23 mouse cellular contexts compared by ENCODE assay signal in the genomic region with DNA sequence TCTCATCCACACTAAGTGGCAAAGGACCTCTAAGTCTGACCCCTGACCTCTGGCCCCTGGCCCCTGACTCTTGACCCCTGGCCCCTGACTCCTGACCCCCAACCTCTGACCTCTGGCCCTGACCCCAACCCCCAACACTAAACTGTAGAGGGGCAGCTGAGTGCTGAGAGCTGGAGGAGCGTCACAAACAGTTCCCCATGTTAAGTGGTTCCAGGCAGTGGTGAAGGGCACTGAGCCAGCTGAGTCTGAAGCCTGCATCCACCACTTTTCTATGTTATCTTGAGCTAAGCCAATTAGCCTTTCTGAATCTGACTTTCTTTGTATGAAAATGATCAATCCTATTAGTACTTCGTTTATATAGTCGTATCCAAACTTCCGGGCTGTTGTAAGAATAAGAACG.
"Had no signal": no experiment of that assay in that cellular context is flagged by ENCODE, and none has a peak within 500 bp of the region (broad histone marks: within the 10 kb centered on the region; RNA-seq: fewer than 3 reads in every experiment).

No protein-coding gene starts in this region.

- H3K4me3 ChIP-seq: kidney, embryonic 15.5 days; left cerebral cortex, adult 2 months; limb, embryonic 12.5 days; liver, embryonic 12.5 days; liver, embryonic 15.5 days; lung, embryonic 15.5 days; midbrain, embryonic 15.5 days; neural tube, embryonic 12.5 days; neural tube, embryonic 15.5 days had no signal

- H3K36me3 ChIP-seq: kidney, embryonic 15.5 days; limb, embryonic 12.5 days; liver, embryonic 12.5 days; liver, embryonic 15.5 days; lung, embryonic 15.5 days; midbrain, embryonic 15.5 days; neural tube, embryonic 12.5 days; neural tube, embryonic 15.5 days had no signal

- DNase-seq: kidney, postnatal 10 days; kidney, postnatal 36 days; layer of hippocampus, postnatal 36 days; liver; lung, adult 18-20 months; lung, postnatal 10 days; lung, postnatal 36 days; right cerebral cortex, adult 18-20 months; right cerebral cortex, postnatal 14 days; right cerebral cortex, postnatal 4 days; thymus, adult 2 months; thymus, postnatal 14 days; thymus, postnatal 4 days had no signal

- H3K27me3 ChIP-seq: kidney, embryonic 15.5 days; limb, embryonic 12.5 days; liver, embryonic 12.5 days; liver, embryonic 15.5 days; lung, embryonic 15.5 days; midbrain, embryonic 15.5 days; neural tube, embryonic 12.5 days; neural tube, embryonic 15.5 days had no signal

- H3K4me1 ChIP-seq: kidney, embryonic 15.5 days; liver, embryonic 12.5 days; liver, embryonic 15.5 days; lung, embryonic 15.5 days; neural tube, embryonic 12.5 days had no signal

- H3K27ac ChIP-seq: kidney, embryonic 15.5 days; left cerebral cortex, adult 2 months; limb, embryonic 12.5 days; liver, embryonic 12.5 days; liver, embryonic 15.5 days; lung, embryonic 15.5 days; midbrain, embryonic 15.5 days; neural tube, embryonic 12.5 days; neural tube, embryonic 15.5 days; stomach, postnatal 0 days had no signal

- H3K9me3 ChIP-seq: kidney, embryonic 15.5 days; liver, embryonic 12.5 days; liver, embryonic 15.5 days; lung, embryonic 15.5 days; midbrain, embryonic 15.5 days; neural tube, embryonic 12.5 days; neural tube, embryonic 15.5 days had no signal

- ATAC-seq: liver, embryonic 12.5 days; midbrain, embryonic 15.5 days had no signal
